Mouse (Mus musculus): ENCODE measurements around the gene U2af1. TPM values are rescaled to one million over a fixed set of nuclear protein-coding genes. Genes with fewer than 3 reads are reported as not detected.
A peak's percentile ranks its signal among the peaks of the same experiment; 100 is the strongest.

U2af1 gene
- polyA plus RNA-seq, 1 experiment from 2014 or later = 204 TPM

- no peak overlapping the region for H3K4me3 ChIP-seq (ENCODE audit: low read length)
- H3K4me2 ChIP-seq (ENCODE audit: low read depth, low read length) = no peak overlapping the region
- no peak overlapping the region for H3K9ac ChIP-seq (ENCODE audit: low read length)
- H3K36me3 ChIP-seq (ENCODE audit: control insufficient read depth, insufficient read depth) = peaks cover 42% of the 10 kb centered on the region
- no peaks in the 10 kb centered on the region for H3K27me3 ChIP-seq (ENCODE audit: control insufficient read depth, insufficient read depth, low read length)
- no peak for ATAC-seq (replicated peaks; ENCODE audit: extremely low read depth, insufficient read depth, low FRiP score)
- H3K9me3 ChIP-seq (replicated peaks; ENCODE audit: control insufficient read depth, low read length) = no peaks in the 10 kb centered on the region
- WGBS = 54% methylated on average over 4 of the region's 4 CpGs
- peak overlapping the region; percentile 32; the same call in 1 of the 2 replicates for H3K27ac ChIP-seq (ENCODE audit: low read length)
- peaks cover 18% of the 10 kb centered on the region for H3K4me1 ChIP-seq (ENCODE audit: control insufficient read depth, insufficient read depth, low read length)
These were observed 3.3 kb downstream of the U2af1 start for GRCm38 (mm10) chr17:31655366-31655765.

GRCm38 (mm10) chr17:31653277-31653676 is 5.4 kb downstream of the U2af1 start:
- peaks cover 61% of the 10 kb centered on the region for H3K36me3 ChIP-seq (ENCODE audit: control insufficient read depth, insufficient read depth)
- peaks cover 15% of the 10 kb centered on the region for H3K4me1 ChIP-seq (ENCODE audit: control insufficient read depth, insufficient read depth, low read length)
- no peaks in the 10 kb centered on the region for H3K9me3 ChIP-seq (replicated peaks; ENCODE audit: control insufficient read depth, low read length)
- H3K9ac ChIP-seq (ENCODE audit: low read length) = no peak overlapping the region
- H3K4me3 ChIP-seq (ENCODE audit: low read length) = no peak overlapping the region
- WGBS = 84% methylated on average over 6 of the region's 6 CpGs
- ATAC-seq (replicated peaks; ENCODE audit: extremely low read depth, insufficient read depth, low FRiP score) = no peak
- H3K27me3 ChIP-seq (ENCODE audit: control insufficient read depth, insufficient read depth, low read length) = no peaks in the 10 kb centered on the region
- H3K4me2 ChIP-seq (ENCODE audit: low read depth, low read length) = no peak overlapping the region
- H3K27ac ChIP-seq (ENCODE audit: low read length) = no peak overlapping the region

DNA sequence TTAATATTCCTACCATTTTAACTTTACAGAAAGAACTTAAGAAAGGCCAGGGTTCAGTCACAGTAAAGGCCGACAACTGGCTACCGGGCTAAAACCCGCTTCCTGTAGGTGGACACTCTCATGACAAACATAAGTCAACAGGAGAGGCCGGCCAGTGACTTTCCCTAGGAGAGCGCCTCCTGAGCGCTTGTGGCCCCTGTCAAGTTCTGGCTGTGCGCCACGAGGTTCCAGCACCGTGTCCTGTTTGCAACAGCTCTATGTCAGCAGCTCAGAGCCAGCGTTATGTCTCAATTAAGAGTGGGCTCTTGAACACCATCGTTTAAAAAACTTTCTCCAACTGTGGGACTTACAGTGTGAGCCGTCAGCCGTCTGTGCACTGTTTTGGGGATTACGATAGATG is 6.5 kb downstream of the U2af1 start:
- H3K4me2 ChIP-seq (ENCODE audit: low read depth, low read length) = no peak overlapping the region
- no peaks in the 10 kb centered on the region for H3K27me3 ChIP-seq (ENCODE audit: control insufficient read depth, insufficient read depth, low read length)
- H3K27ac ChIP-seq (ENCODE audit: low read length) = no peak overlapping the region
- H3K4me3 ChIP-seq (ENCODE audit: low read length) = no peak overlapping the region
- WGBS = 63% methylated on average over 14 of the region's 14 CpGs
- H3K4me1 ChIP-seq (ENCODE audit: control insufficient read depth, insufficient read depth, low read length) = peaks cover 9% of the 10 kb centered on the region
- no peak for ATAC-seq (replicated peaks; ENCODE audit: extremely low read depth, insufficient read depth, low FRiP score)
- no peaks in the 10 kb centered on the region for H3K9me3 ChIP-seq (replicated peaks; ENCODE audit: control insufficient read depth, low read length)
- H3K9ac ChIP-seq (ENCODE audit: low read length) = no peak overlapping the region
- H3K36me3 ChIP-seq (ENCODE audit: control insufficient read depth, insufficient read depth) = peaks cover 73% of the 10 kb centered on the region

- Histone ChIP-seq H3K9ac (ENCODE audit: low read length) (no peak overlapping the region), H3K4me1 (ENCODE audit: control insufficient read depth, insufficient read depth, low read length) (no peaks in the 10 kb centered on the region), H3K27me3 (ENCODE audit: control insufficient read depth, insufficient read depth, low read length) (no peaks in the 10 kb centered on the region), H3K4me2 (ENCODE audit: low read depth, low read length) (no peak overlapping the region), H3K36me3 (ENCODE audit: control insufficient read depth, insufficient read depth) (peaks cover 51% of the 10 kb centered on the region), H3K9me3 (replicated peaks; ENCODE audit: control insufficient read depth, low read length) (no peaks in the 10 kb centered on the region), H3K4me3 (ENCODE audit: low read length) (no peak overlapping the region), H3K27ac (ENCODE audit: low read length) (no peak overlapping the region)
- 0 out of 2 replicates have a peak, but pooled peaks have one; percentile 34 for ATAC-seq (replicated peaks; ENCODE audit: extremely low read depth, insufficient read depth, low FRiP score)
- WGBS = 82% methylated on average over 5 of the region's 5 CpGs
These were observed 12.3 kb downstream of the U2af1 start for GRCm38 (mm10) chr17:31646199-31647002.

- no peaks in the 10 kb centered on the region for H3K9me3 ChIP-seq (replicated peaks; ENCODE audit: control insufficient read depth, low read length)
- 72% methylated on average over 4 of the region's 4 CpGs for WGBS
- H3K27me3 ChIP-seq (ENCODE audit: control insufficient read depth, insufficient read depth, low read length) = no peaks in the 10 kb centered on the region
- H3K9ac ChIP-seq (ENCODE audit: low read length) = no peak overlapping the region
- no peak for ATAC-seq (replicated peaks; ENCODE audit: extremely low read depth, insufficient read depth, low FRiP score)
- peaks cover 18% of the 10 kb centered on the region for H3K36me3 ChIP-seq (ENCODE audit: control insufficient read depth, insufficient read depth)
- H3K4me1 ChIP-seq (ENCODE audit: control insufficient read depth, insufficient read depth, low read length) = peaks cover 4% of the 10 kb centered on the region
- H3K4me2 ChIP-seq (ENCODE audit: low read depth, low read length) = no peak overlapping the region
- no peak overlapping the region for H3K4me3 ChIP-seq (ENCODE audit: low read length)
- no peak overlapping the region for H3K27ac ChIP-seq (ENCODE audit: low read length)
These were observed 15.8 kb downstream of the U2af1 start for GRCm38 (mm10) chr17:31642913-31643312.

DNA sequence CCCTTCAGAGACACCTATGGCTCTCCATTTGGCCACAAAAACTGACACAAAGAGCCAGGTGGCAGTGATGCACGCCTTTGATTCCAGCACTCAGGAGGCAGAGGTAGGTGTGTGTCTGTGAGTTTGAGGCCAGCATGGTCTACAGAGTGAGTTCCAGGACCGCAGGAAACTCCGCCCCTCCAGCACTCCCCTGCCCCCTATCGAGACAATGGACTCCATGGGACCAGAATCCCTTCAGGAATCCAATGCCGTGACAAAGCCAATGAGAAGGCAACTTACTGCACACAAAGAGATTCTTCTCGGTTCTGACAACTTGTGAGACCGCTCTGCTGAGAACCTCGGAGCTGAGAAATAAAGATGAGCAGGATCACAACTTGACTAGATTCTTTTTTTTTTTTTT is 16.4 kb downstream of the U2af1 start:
- 61% methylated on average over 8 of the region's 8 CpGs for WGBS
- no peaks in the 10 kb centered on the region for H3K9me3 ChIP-seq (replicated peaks; ENCODE audit: control insufficient read depth, low read length)

DNA sequence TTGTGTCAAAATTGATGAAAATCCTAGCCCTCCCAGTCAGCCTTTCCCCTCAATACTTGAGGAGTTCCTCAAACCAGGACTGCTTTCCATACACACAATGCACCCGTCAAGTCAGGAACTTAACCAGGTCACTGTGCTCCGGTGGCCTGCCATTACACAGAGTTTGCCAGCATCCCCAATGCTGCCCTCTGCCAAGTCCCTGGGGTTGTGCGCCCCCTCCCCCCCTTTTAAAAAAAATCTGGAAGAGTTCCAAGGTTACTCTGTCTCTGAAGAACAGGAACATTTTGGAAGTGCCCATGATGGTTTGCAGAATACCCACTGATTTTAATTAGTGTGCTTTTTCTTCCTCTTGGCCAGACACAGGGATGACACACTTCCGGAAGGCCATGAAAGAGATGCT is 19.0 kb downstream of the U2af1 start:
- Histone ChIP-seq H3K4me1 (ENCODE audit: control insufficient read depth, insufficient read depth, low read length) (peaks cover 21% of the 10 kb centered on the region), H3K9ac (ENCODE audit: low read length) (no peak overlapping the region), H3K36me3 (ENCODE audit: control insufficient read depth, insufficient read depth) (no peaks in the 10 kb centered on the region), H3K27me3 (ENCODE audit: control insufficient read depth, insufficient read depth, low read length) (peaks cover 13% of the 10 kb centered on the region), H3K4me2 (ENCODE audit: low read depth, low read length) (no peak overlapping the region), H3K27ac (ENCODE audit: low read length) (no peak overlapping the region), H3K9me3 (replicated peaks; ENCODE audit: control insufficient read depth, low read length) (no peaks in the 10 kb centered on the region), H3K4me3 (ENCODE audit: low read length) (no peak overlapping the region)
- no peak for ATAC-seq (replicated peaks; ENCODE audit: extremely low read depth, insufficient read depth, low FRiP score)
- WGBS = 46% methylated on average over 4 of the region's 4 CpGs

More for the DNA sequence above, 16.4 kb downstream of the U2af1 start:
- no peak overlapping the region for H3K4me2 ChIP-seq (ENCODE audit: low read depth, low read length)
- peaks cover 12% of the 10 kb centered on the region for H3K36me3 ChIP-seq (ENCODE audit: control insufficient read depth, insufficient read depth)
- H3K4me1 ChIP-seq (ENCODE audit: control insufficient read depth, insufficient read depth, low read length) = peaks cover 10% of the 10 kb centered on the region
- H3K27me3 ChIP-seq (ENCODE audit: control insufficient read depth, insufficient read depth, low read length) = no peaks in the 10 kb centered on the region; the same call in 1 of the 2 replicates
- no peak overlapping the region for H3K27ac ChIP-seq (ENCODE audit: low read length)
- no peak for ATAC-seq (replicated peaks; ENCODE audit: extremely low read depth, insufficient read depth, low FRiP score)
- H3K9ac ChIP-seq (ENCODE audit: low read length) = no peak overlapping the region
- no peak overlapping the region for H3K4me3 ChIP-seq (ENCODE audit: low read length)

GRCm38 (mm10) chr17:31637866-31638570 is 20.7 kb downstream of the U2af1 start:
- H3K27me3 ChIP-seq (ENCODE audit: control insufficient read depth, insufficient read depth, low read length) = peaks cover 13% of the 10 kb centered on the region
- 53% methylated on average over 9 of the region's 9 CpGs for WGBS
- H3K4me2 ChIP-seq (ENCODE audit: low read depth, low read length) = peak overlapping the region; percentile 90; the same call in 1 of the 2 replicates
- H3K36me3 ChIP-seq (ENCODE audit: control insufficient read depth, insufficient read depth) = no peaks in the 10 kb centered on the region
- peaks cover 21% of the 10 kb centered on the region for H3K4me1 ChIP-seq (ENCODE audit: control insufficient read depth, insufficient read depth, low read length)
- no peak overlapping the region for H3K4me3 ChIP-seq (ENCODE audit: low read length)
- ATAC-seq (replicated peaks; ENCODE audit: extremely low read depth, insufficient read depth, low FRiP score) = no peak
- H3K27ac ChIP-seq (ENCODE audit: low read length) = peak overlapping the region; percentile 31; the same call in 1 of the 2 replicates
- H3K9me3 ChIP-seq (replicated peaks; ENCODE audit: control insufficient read depth, low read length) = no peaks in the 10 kb centered on the region
- H3K9ac ChIP-seq (ENCODE audit: low read length) = no peak overlapping the region
